Mouse (Mus musculus): Measurements from ENCODE around the gene Trim9.

GRCm38 (mm10) chr12:70234411-70234810 lies 113.0 kb downstream of the Trim9 start:
- TF ChIP-seq CTCF (IDR thresholded peaks at IDR 0.05; ENCODE audit: borderline replicate concordance, insufficient read depth, low read length), result peak; percentile 91
- TF ChIP-seq POLR2A (IDR thresholded peaks at IDR 0.05; ENCODE audit: low read depth, low read length), result no peak
